ENCODE assay signal across 7 mouse cellular contexts in the genomic region with DNA sequence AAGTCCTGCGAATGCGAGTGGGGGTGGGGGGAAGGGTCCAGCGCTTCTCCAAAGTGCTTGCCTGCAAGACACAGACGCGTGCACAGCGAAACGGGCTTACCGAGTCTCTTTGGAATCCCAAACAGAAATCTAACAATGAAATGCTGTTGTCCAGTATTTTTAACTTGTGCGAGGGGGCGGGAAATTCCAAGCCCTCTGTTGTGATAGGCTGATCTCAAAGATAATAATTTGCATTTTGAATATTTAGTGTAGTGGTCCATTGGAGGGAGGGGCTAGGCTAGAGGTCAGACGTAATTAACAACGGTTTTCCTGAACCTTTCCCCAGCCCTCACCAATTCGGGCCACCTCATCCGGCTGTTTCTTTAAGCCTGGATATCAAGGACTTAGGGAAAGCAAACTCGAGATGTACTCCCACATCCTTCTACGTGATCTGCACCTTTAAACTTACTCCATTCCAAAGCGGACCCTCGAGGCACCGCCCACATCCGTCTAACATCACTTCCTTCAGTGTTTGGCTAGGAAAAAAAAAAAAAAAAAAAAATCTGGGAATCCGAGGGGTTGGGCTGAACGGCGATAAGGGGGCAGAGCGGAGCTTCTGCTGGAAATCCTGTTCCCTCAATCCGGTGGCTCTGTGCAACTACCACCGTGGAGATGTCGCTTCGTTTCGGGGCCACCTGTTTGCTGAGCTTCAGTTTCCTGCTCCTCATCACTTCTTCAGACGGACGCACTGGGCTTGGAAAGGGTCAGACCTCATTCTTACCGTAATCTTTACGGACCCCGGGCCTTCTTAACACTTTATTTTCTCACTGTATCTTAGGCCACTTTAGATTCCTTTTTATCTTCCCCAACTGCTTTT. TPM values are rescaled to one million over a fixed set of nuclear protein-coding genes. Genes with fewer than 3 reads are reported as not detected.
DNase-seq lines count a peak whose midpoint lies in the region; ATAC-seq lines count a peak whose summit lies in the region.

Gene Txndc12 (plus strand): TSS at position 487 of the 856 bp plus-strand sequence.

- H3K4me3 ChIP-seq in intestine, embryonic 14.5 days (ENCODE audit: low read depth, low read length) = peak within 1 kb of the TSS; percentile 97

- H3K27ac ChIP-seq in intestine, embryonic 14.5 days (ENCODE audit: low read depth) = peak within 1 kb of the TSS; percentile 97

- DNase-seq in adrenal gland, adult 2 months = peak; percentile 92
- DNase-seq in embryo, embryonic 11 days = peak; percentile 95
- peak; percentile 81 for DNase-seq in gastrocnemius, postnatal 25 days
- DNase-seq in intestine, embryonic 14.5 days (ENCODE audit: low spot score) = peak; percentile 97
- DNase-seq in left cerebral cortex, postnatal 14 days (ENCODE audit: low spot score in 2 of 2) = peak; percentile 81 to 90
- peak; percentile 93 for DNase-seq in mesoderm, embryonic 11.5 days (ENCODE audit: low read depth, low spot score)
- peak; percentile 80 to 82 for DNase-seq in right cerebral cortex, postnatal 36 days (ENCODE audit: low spot score in 2 of 2)

- intact Hi-C loops in left cerebral cortex, postnatal 14 days (cut with DNase I) = no loop called here

- peaks cover 31% of the 10 kb centered on the region for H3K4me1 ChIP-seq in intestine, embryonic 14.5 days (replicated peaks; ENCODE audit: control insufficient read depth, insufficient read depth, low read length)

- peak; percentile 82 for ATAC-seq in intestine, embryonic 14.5 days (replicated peaks; ENCODE audit: low FRiP score, low TSS enrichment, low read depth)

- H3K9ac ChIP-seq in intestine, embryonic 14.5 days (ENCODE audit: low read length) = peak within 1 kb of the TSS; percentile 98

- no peaks in the 10 kb centered on the region for H3K27me3 ChIP-seq in intestine, embryonic 14.5 days (replicated peaks; ENCODE audit: control insufficient read depth, insufficient read depth, low read length)

- peak within 1 kb of the TSS; percentile 62 for H3K4me2 ChIP-seq in intestine, embryonic 14.5 days (ENCODE audit: low read length)

- under 1% methylated on average over 34 of the region's 34 CpGs for WGBS in intestine, embryonic 14.5 days

- H3K36me3 ChIP-seq in intestine, embryonic 14.5 days (ENCODE audit: control insufficient read depth, insufficient read depth, low read length) = peaks cover 11% of the 10 kb centered on the region

- no peaks in the 10 kb centered on the region for H3K9me3 ChIP-seq in intestine, embryonic 14.5 days (ENCODE audit: control insufficient read depth, low read length)

RNA-seq across cellular contexts. Expression of gene Txndc12, which starts in this region (rescaled TPM):
- total RNA-seq in adrenal gland, adult 2 months (2021) = 10 to 100 TPM; 71.6 to 75.7 TPM
- 6.4 and 10.6 TPM in 2 replicates for polyA plus RNA-seq in adrenal gland, adult 2 months (2012; rRNA removed)
- total RNA-seq in gastrocnemius, postnatal 25 days (2021) = 10 to 100 TPM; 12.0 to 15.1 TPM
- 108 and 117 TPM in 2 replicates for polyA plus RNA-seq in intestine, embryonic 14.5 days (2014; fragmentation: Nextera tagmentation; extraction: Ambion mirVana)
- 10 to 100 TPM; 40.4 to 45.2 TPM for total RNA-seq in left cerebral cortex, postnatal 14 days (2021)

Comparison
In these comparisons a context has a peak if more than half of its experiments do, and no peak if none do; other contexts are left out.
1. Peak in every context shown above with its lines: DNase-seq, ATAC-seq, H3K4me3 ChIP-seq and H3K27ac ChIP-seq.